Mouse (Mus musculus) erythroblast, embryonic 14.5 days (primary cell): Measurements from ENCODE around the gene Fga. TPM values are rescaled to one million over a fixed set of nuclear protein-coding genes. Genes with fewer than 3 reads are reported as not detected.
A peak's percentile ranks its signal among the peaks of the same experiment; 100 is the strongest.

ENCODE experiments used
- H3K27me3 ChIP-seq: 2 replicates; pipeline ENCODE4 v1.6.1; 2012; ENCODE audit warnings: inconsistent platforms; ENCODE audit not compliant: control insufficient read depth
- H3K36me3 ChIP-seq: 2 replicates; pipeline ENCODE4 v1.6.1; 2012; ENCODE audit warnings: mild to moderate bottlenecking, inconsistent platforms; ENCODE audit not compliant: control insufficient read depth
- H3K4me1 ChIP-seq: 2 replicates; pipeline ENCODE4 v1.6.1; 2012; ENCODE audit warnings: inconsistent platforms; ENCODE audit not compliant: control insufficient read depth
- H3K4me3 ChIP-seq: replicated peaks from 2 replicates; pipeline ENCODE3; 2012; ENCODE audit warnings: moderate library complexity, mild to moderate bottlenecking, inconsistent platforms
- H3K9me3 ChIP-seq: 2 replicates; pipeline ENCODE4 v1.6.1; 2012; ENCODE audit warnings: low read length, inconsistent platforms, mixed read lengths; ENCODE audit not compliant: control insufficient read depth
- GATA1 ChIP-seq: IDR thresholded peaks from 2 replicates; pipeline ENCODE4 v1.6.1; 2012; ENCODE audit warnings: low read length, inconsistent platforms, mixed read lengths
- TAL1 ChIP-seq: IDR thresholded peaks from 3 replicates; pipeline ENCODE4 v1.6.1; 2012; ENCODE audit warnings: low read length, inconsistent platforms, mixed read lengths
- polyA plus RNA-seq: library from polyadenylated mRNA; stranded (reverse); fragments of >175 nt; gene quantifications from 2 replicates; pipeline ENCODE4 v1.2.3, GENCODE M21; 2012

The Fga gene
- 0.16 and 0.37 TPM in 2 replicates for polyA plus RNA-seq

DNA sequence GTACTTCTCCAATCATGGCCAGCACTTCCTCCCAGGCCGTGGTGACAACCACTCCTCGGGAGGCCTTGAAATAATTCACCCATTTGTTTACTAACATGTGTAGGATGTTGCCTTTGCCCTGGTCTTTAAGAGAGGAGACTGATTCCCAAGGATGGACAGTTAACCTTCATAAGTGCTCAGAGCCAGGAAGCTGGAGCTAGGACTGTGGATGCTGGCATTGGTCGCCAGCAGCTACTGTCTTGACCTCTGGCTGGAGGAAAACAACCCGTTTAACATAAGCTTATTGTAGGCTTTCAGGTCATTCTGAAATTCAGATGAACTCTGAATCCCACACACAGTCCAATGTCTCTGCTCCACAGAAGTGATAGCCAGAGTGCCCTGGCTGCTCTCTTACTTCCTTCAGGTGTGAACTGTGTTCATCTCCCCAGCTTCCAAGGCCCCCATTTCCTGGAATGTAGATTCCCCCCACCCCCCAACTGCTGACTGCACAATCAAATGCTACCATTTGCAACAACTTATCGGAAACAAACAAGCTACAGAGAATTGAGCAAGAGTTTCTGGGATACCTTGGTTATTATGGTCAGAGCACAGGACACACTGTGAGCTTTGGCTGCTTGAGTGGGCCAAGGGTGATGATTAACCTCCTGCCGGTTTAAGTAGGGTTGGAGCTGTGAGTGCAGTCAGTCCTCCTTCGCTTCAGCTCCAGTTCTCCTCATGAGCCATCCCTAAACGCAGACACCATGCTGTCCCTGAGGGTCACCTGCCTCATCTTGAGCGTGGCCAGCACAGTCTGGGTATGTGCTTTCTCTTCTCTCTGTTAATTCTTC, at the start of gene Fga:
Fga (plus strand) TSS at position 602 of the 827 bp plus-strand sequence.
- no peaks in the 10 kb centered on the region for H3K36me3 ChIP-seq
- H3K4me3 ChIP-seq: peak within 1 kb of the TSS; percentile 51
- H3K9me3 ChIP-seq: no peaks in the 10 kb centered on the region
- TF ChIP-seq GATA1: no peak
- TF ChIP-seq TAL1: no peak
- H3K4me1 ChIP-seq: no peaks in the 10 kb centered on the region
- no peaks in the 10 kb centered on the region for H3K27me3 ChIP-seq

DNA sequence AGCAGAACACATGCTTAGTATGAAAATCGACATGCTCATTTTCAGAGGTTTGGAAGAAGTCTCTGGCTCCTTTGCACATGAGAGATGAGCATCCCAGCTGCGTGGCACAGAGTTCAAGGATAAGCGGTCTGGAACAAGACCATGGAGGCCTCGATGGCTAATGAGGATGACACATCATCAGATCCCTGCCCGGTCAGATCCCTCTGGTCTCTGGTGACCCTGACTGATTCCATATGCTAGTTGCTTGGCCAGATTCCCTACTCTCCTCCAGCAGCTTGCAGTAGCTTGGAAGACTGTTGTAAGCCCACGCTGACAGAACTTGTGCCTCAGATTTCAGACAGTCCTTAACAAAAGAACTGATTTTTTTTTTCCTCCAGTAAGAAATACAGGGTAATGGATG, 45.1 kb upstream of the Fga start:
- H3K9me3 ChIP-seq: no peaks in the 10 kb centered on the region
- H3K36me3 ChIP-seq: no peaks in the 10 kb centered on the region
- no peaks in the 10 kb centered on the region for H3K27me3 ChIP-seq
- no peaks in the 10 kb centered on the region for H3K4me1 ChIP-seq
- no peak overlapping the region for H3K4me3 ChIP-seq
- TF ChIP-seq TAL1 (no peak), GATA1 (no peak)

DNA sequence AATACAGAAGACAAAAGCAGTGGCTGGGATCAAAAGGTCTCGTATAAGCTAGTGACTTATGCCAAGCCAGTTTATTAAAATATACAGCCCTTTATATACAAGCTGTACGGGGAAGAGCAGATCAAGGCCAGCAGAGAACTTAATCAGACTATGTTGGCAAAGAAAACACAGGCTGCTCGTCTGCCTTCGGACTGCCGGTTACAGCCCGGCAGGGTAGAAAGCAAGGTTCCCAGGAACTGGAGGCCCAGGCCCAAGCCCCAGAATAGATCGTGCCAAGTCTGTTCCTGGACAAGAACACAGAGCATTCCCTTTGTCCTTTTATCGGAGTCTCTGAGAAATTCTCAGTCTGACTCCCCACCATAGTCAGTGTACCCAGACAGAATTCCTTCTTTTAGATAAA, 44.0 kb upstream of the Fga start:
- H3K4me3 ChIP-seq: no peak overlapping the region
- H3K36me3 ChIP-seq: no peaks in the 10 kb centered on the region
- no peaks in the 10 kb centered on the region for H3K4me1 ChIP-seq
- TF ChIP-seq TAL1: no peak
- no peak for TF ChIP-seq GATA1
- H3K27me3 ChIP-seq: no peaks in the 10 kb centered on the region
- no peaks in the 10 kb centered on the region for H3K9me3 ChIP-seq

DNA sequence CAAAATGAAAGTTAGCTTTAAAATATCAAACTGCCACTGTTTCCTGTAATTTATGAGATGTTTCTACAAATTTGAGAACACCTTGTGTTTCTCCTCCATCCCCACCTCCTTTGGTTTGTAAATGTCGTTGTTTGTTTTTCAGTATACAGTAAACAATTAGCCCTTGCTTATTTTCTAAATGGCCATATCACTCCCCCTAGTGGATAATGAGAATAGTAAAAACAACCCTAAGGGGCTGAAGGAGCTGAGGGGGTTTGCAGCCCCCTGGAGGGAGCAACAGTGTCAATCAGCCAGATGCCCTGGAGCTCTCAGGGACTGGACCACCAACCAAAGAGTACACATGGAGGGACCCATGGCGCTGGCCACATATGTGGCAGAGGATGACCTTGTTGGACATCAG, 41.0 kb upstream of the Fga start:
- Histone ChIP-seq H3K27me3 (no peaks in the 10 kb centered on the region), H3K4me3 (no peak overlapping the region), H3K36me3 (no peaks in the 10 kb centered on the region), H3K4me1 (no peaks in the 10 kb centered on the region), H3K9me3 (no peaks in the 10 kb centered on the region)
- TF ChIP-seq GATA1: no peak
- TF ChIP-seq TAL1: no peak

DNA sequence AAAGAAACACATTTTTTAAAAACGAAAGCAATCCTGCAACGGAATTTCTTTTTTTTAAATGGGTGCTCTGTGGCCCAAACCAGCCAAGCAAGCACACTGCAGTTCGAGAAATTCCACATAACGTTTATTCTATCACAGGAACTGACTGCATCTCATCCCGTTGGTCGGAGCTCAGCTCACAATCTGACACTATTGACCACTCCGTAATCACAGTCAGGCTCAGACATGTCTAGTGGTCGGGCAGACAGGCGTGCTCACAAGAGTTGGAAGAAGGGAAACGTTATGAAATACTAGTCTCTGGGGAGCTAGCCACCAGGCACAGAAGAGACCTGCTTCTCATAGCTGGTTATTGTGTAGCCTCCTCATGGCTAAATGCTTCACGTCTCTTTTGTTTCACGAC, 33.9 kb upstream of the Fga start:
- H3K4me1 ChIP-seq: no peaks in the 10 kb centered on the region
- TF ChIP-seq GATA1: no peak
- no peak for TF ChIP-seq TAL1
- no peaks in the 10 kb centered on the region for H3K9me3 ChIP-seq
- H3K4me3 ChIP-seq: no peak overlapping the region
- H3K36me3 ChIP-seq: no peaks in the 10 kb centered on the region
- H3K27me3 ChIP-seq: no peaks in the 10 kb centered on the region

DNA sequence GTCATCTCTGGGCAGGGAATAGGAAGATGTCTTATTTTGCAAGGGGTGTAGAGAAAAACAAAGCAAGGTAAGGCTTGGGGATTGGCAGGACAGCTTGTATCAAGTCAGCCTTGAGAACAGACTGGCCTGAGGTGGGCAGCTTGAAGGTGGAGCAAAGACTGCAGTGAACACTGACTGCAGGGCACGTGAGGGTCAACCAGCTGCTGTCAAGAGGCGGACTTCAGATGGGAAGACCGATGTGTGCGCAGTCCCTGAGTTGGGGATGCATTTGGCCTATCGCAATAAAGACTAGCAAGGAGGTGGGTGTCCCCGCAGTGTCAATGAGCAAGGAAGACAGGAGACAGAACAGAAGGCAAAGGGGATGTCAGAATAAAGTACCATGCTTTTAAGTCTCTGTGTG, 32.9 kb upstream of the Fga start:
- H3K4me3 ChIP-seq: no peak overlapping the region
- no peaks in the 10 kb centered on the region for H3K27me3 ChIP-seq
- H3K9me3 ChIP-seq: no peaks in the 10 kb centered on the region
- no peaks in the 10 kb centered on the region for H3K4me1 ChIP-seq
- TF ChIP-seq GATA1: no peak
- no peaks in the 10 kb centered on the region for H3K36me3 ChIP-seq

DNA sequence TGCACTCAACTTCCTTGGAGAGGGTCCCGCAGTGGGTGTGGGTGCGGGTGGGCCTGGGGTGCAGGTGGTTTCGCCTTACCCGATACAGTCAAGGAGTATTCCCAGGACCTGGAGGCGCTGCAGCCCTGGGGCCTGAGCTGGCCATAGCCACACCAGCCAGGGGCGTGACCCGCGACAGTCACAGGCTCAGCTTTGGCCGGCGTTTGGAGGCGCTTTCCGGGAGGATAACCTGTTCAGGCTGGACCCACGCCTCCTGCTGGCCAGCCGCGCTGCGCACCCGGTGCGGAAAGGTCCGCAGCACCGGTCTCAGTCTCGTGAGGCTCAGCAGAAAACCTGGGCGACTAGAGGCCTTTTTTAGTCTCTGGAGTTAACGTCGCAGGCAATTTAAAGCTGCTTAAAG, 30.5 kb upstream of the Fga start:
- Histone ChIP-seq H3K27me3 (no peaks in the 10 kb centered on the region), H3K9me3 (no peaks in the 10 kb centered on the region), H3K4me3 (no peak overlapping the region), H3K4me1 (no peaks in the 10 kb centered on the region), H3K36me3 (no peaks in the 10 kb centered on the region)
- TF ChIP-seq GATA1 (no peak), TAL1 (no peak)

DNA sequence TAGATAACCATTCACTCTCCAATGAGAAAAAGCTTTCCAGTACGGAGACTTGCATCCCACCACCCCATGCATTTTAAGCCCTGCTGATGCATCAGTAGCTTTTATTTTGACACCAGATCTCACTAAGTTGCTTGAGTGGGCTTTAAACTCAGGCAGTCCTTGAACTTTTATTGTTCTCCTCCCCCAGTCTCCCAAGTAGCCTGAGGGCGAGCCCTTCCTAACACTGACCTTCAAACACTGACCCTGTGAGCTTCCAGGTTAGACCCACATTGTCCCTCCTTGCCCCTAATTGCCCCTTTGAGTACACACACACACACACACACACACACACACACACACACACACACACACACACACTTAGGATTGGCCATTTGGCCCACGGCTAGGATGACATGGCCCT, 29.2 kb upstream of the Fga start:
- no peak overlapping the region for H3K4me3 ChIP-seq
- H3K4me1 ChIP-seq: no peaks in the 10 kb centered on the region
- H3K36me3 ChIP-seq: no peaks in the 10 kb centered on the region
- TF ChIP-seq GATA1 (no peak), TAL1 (no peak)
- H3K9me3 ChIP-seq: no peaks in the 10 kb centered on the region
- H3K27me3 ChIP-seq: no peaks in the 10 kb centered on the region

DNA sequence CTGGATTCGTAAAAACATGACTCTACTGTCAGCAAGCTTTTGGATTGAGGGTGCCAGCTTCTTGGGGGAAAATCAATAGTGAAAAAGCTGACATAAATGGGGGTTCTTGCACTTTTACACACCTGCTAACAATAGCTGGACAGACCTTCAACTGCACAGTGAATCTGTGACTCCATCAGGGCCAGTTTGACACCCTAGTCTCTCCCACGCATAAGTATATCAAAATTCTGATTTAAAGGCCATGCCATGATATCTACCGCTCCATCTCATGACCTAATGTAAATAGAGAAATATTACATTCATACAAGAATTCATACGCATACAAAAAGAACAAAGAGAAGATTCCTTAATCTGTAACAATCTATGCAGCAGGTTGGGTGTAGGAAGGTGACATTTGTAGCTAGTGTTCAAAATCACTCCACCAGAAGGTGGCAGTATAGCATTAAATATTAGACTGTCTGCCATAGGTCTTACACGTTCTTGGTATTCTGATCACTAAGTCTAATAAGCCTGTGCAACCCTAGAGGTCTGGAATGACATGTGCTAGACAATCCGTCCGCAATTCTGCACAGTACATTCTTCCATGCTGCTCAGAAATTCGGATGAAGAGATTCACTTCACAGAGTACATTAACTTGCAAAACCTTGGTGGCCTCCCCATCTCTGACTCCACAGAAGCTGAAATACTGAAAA, 27.0 kb upstream of the Fga start:
- Histone ChIP-seq H3K9me3 (no peaks in the 10 kb centered on the region), H3K36me3 (no peaks in the 10 kb centered on the region), H3K27me3 (no peaks in the 10 kb centered on the region), H3K4me1 (no peaks in the 10 kb centered on the region), H3K4me3 (no peak overlapping the region)
- no peak for TF ChIP-seq TAL1
- no peak for TF ChIP-seq GATA1
